Comparison of ENCODE assay signal across 26 mouse cellular contexts in genomic region chr15:77482140-77482794, GRCm38 (mm10). TPM values are rescaled to one million over a fixed set of nuclear protein-coding genes. Genes with fewer than 3 reads are reported as not detected.
DNase-seq lines count a peak whose midpoint lies in the region; ATAC-seq lines count a peak whose summit lies in the region.
"Had no signal": no experiment of that assay in that cellular context is flagged by ENCODE, and none has a peak within 500 bp of the region (broad histone marks: within the 10 kb centered on the region; RNA-seq: fewer than 3 reads in every experiment).

No protein-coding gene starts in this region.

- no peaks in the 10 kb centered on the region for H3K36me3 ChIP-seq in kidney, embryonic 15.5 days
- no peaks in the 10 kb centered on the region for H3K36me3 ChIP-seq in intestine, embryonic 14.5 days (ENCODE audit: control insufficient read depth, insufficient read depth, low read length)
- no peaks in the 10 kb centered on the region for H3K36me3 ChIP-seq in intestine, embryonic 16.5 days (ENCODE audit: control insufficient read depth, insufficient read depth, low read length)
- H3K36me3 ChIP-seq: embryonic facial prominence, embryonic 10.5 days; forebrain, embryonic 10.5 days had no signal

- H3K4me3 ChIP-seq in kidney, embryonic 15.5 days (replicated peaks): no peak overlapping the region
- no peak overlapping the region for H3K4me3 ChIP-seq in intestine, embryonic 14.5 days (ENCODE audit: low read depth, low read length)
- no peak overlapping the region for H3K4me3 ChIP-seq in intestine, embryonic 16.5 days (ENCODE audit: low read length)
- H3K4me3 ChIP-seq: embryonic facial prominence, embryonic 10.5 days; forebrain, embryonic 10.5 days; gastrocnemius, adult 2 months had no signal

- no peaks in the 10 kb centered on the region for H3K4me1 ChIP-seq in kidney, embryonic 15.5 days
- no peaks in the 10 kb centered on the region for H3K4me1 ChIP-seq in intestine, embryonic 14.5 days (replicated peaks; ENCODE audit: control insufficient read depth, insufficient read depth, low read length)
- no peaks in the 10 kb centered on the region for H3K4me1 ChIP-seq in intestine, embryonic 16.5 days (ENCODE audit: control insufficient read depth, insufficient read depth, low read length)
- H3K4me1 ChIP-seq: embryonic facial prominence, embryonic 10.5 days; forebrain, embryonic 10.5 days had no signal

- ATAC-seq in kidney, embryonic 15.5 days (replicated peaks; ENCODE audit: low FRiP score): no peak
- ATAC-seq in intestine, embryonic 14.5 days (replicated peaks; ENCODE audit: low FRiP score, low TSS enrichment, low read depth): peak; percentile 76
- peak; percentile 96 for ATAC-seq in intestine, embryonic 16.5 days
- ATAC-seq in erythroid progenitor cell, adult 5-6 weeks (replicated peaks; ENCODE audit: low FRiP score, poor library complexity, severe bottlenecking): no peak
- ATAC-seq: activated CD4-positive, CD25-positive, alpha-beta regulatory T cell, adult 4 months; forebrain, embryonic 14.5 days; Patski had no signal

- H3K27ac ChIP-seq in kidney, embryonic 15.5 days: no peak overlapping the region
- H3K27ac ChIP-seq in intestine, embryonic 14.5 days (ENCODE audit: low read depth): 0 out of 2 replicates have a peak overlapping the region, but pooled peaks have one; percentile 47
- peak overlapping the region; percentile 81 for H3K27ac ChIP-seq in intestine, embryonic 16.5 days (ENCODE audit: low read length)
- H3K27ac ChIP-seq: embryonic facial prominence, embryonic 10.5 days; forebrain, embryonic 10.5 days; gastrocnemius, adult 2 months; hindbrain, embryonic 14.5 days had no signal

- H3K27me3 ChIP-seq in kidney, embryonic 15.5 days: no peaks in the 10 kb centered on the region
- no peaks in the 10 kb centered on the region for H3K27me3 ChIP-seq in intestine, embryonic 14.5 days (replicated peaks; ENCODE audit: control insufficient read depth, insufficient read depth, low read length)
- H3K27me3 ChIP-seq in intestine, embryonic 16.5 days (replicated peaks; ENCODE audit: control insufficient read depth, insufficient read depth, low read length): no peaks in the 10 kb centered on the region
- H3K27me3 ChIP-seq: Patski had no signal

- no peak overlapping the region for H3K4me2 ChIP-seq in kidney, embryonic 15.5 days
- no peak overlapping the region for H3K4me2 ChIP-seq in intestine, embryonic 14.5 days (ENCODE audit: low read length)
- peak overlapping the region; percentile 26; the same call in 1 of the 2 replicates for H3K4me2 ChIP-seq in intestine, embryonic 16.5 days (ENCODE audit: low read depth, low read length)
- H3K4me2 ChIP-seq: hindbrain, embryonic 14.5 days had no signal

- 77% methylated on average over 4 of the region's 4 CpGs for whole genome bisulfite sequencing in kidney, embryonic 15.5 days
- WGBS in intestine, embryonic 14.5 days: 71% methylated on average over 4 of the region's 4 CpGs
- 64% methylated on average over 4 of the region's 4 CpGs for WGBS in intestine, embryonic 16.5 days

- no peak overlapping the region for H3K9ac ChIP-seq in kidney, embryonic 15.5 days
- H3K9ac ChIP-seq in intestine, embryonic 14.5 days (ENCODE audit: low read length): no peak overlapping the region
- H3K9ac ChIP-seq in intestine, embryonic 16.5 days (ENCODE audit: low read depth, low read length): no peak overlapping the region
- H3K9ac ChIP-seq: hindbrain, embryonic 14.5 days had no signal

- no peaks in the 10 kb centered on the region for H3K9me3 ChIP-seq in kidney, embryonic 15.5 days (replicated peaks)
- H3K9me3 ChIP-seq in intestine, embryonic 14.5 days (ENCODE audit: control insufficient read depth, low read length): no peaks in the 10 kb centered on the region
- no peaks in the 10 kb centered on the region for H3K9me3 ChIP-seq in intestine, embryonic 16.5 days (ENCODE audit: control insufficient read depth, low read length)
- H3K9me3 ChIP-seq: embryonic facial prominence, embryonic 10.5 days; forebrain, embryonic 10.5 days had no signal

- DNase-seq in kidney, adult 18-20 months: peak; percentile 15
- no peak for DNase-seq in intestine, embryonic 14.5 days (ENCODE audit: low spot score)
- DNase-seq in kidney, postnatal 14 days: peak; percentile 36
- no peak for DNase-seq in cerebellum, adult 9-10 months
- no peak for DNase-seq in thymus, postnatal 0 days (ENCODE audit: low spot score)
- DNase-seq: adrenal gland, postnatal 14 days; cerebellum, adult 11-12 months; cerebellum, adult 9-11 months; gastrocnemius, adult 2 months; gastrocnemius, postnatal 25 days; heart, postnatal 10 days; heart, postnatal 4 days had no signal

RNA-seq across cellular contexts. Expression of gene Apol10a, which starts 5.4 kb away (rescaled TPM):
- not detected in 2 replicates for polyA plus RNA-seq in kidney, embryonic 15.5 days (2015; fragmentation: Nextera tagmentation; extraction: Ambion mirVana)
- 0.09 TPM in 1 of 2 replicates, not detected in the other for polyA plus RNA-seq in intestine, embryonic 14.5 days (2014; fragmentation: Nextera tagmentation; extraction: Ambion mirVana)
- polyA plus RNA-seq in intestine, embryonic 16.5 days (2015; fragmentation: Nextera tagmentation; extraction: Ambion mirVana): 0.21 and 0.23 TPM in 2 replicates
- polyA plus RNA-seq in thymus, postnatal 0 days (2015; fragmentation: Nextera tagmentation; extraction: Ambion mirVana): 0.05 TPM in 1 of 2 replicates, not detected in the other
- total RNA-seq in erythroid progenitor cell, adult 5-6 weeks (2015; ENCODE audit: low replicate concordance): 2.9 and 4.0 TPM in 2 replicates
- 3.1 and 7.3 TPM in 2 replicates for total RNA-seq in erythroid progenitor cell, adult 5-6 weeks (2017; ENCODE audit: low replicate concordance)
- total RNA-seq: adrenal gland, adult 18-20 months; adrenal gland, postnatal 14 days; CH12.LX; gastrocnemius, adult 2 months; gastrocnemius, postnatal 25 days; granulocyte monocyte progenitor cell, adult 5-6 weeks; heart, postnatal 10 days; heart, postnatal 4 days had no signal
- polyA plus RNA-seq: activated CD4-positive, CD25-positive, alpha-beta regulatory T cell, adult 4 months; embryonic facial prominence, embryonic 10.5 days; forebrain, embryonic 10.5 days; forebrain, embryonic 14.5 days; heart, embryonic 14.5 days; hindbrain, embryonic 14.5 days; Patski had no signal

RNA-seq across cellular contexts. Expression of gene Apol11a, which starts 25.8 kb away (rescaled TPM):
- not detected in 2 replicates for polyA plus RNA-seq in kidney, embryonic 15.5 days (2015; fragmentation: Nextera tagmentation; extraction: Ambion mirVana)
- not detected in 2 replicates for polyA plus RNA-seq in intestine, embryonic 14.5 days (2014; fragmentation: Nextera tagmentation; extraction: Ambion mirVana)
- polyA plus RNA-seq in intestine, embryonic 16.5 days (2015; fragmentation: Nextera tagmentation; extraction: Ambion mirVana): not detected in 2 replicates
- 0.09 and 0.27 TPM in 2 replicates for polyA plus RNA-seq in thymus, postnatal 0 days (2015; fragmentation: Nextera tagmentation; extraction: Ambion mirVana)
- 18.4 and 21.0 TPM in 2 replicates for total RNA-seq in erythroid progenitor cell, adult 5-6 weeks (2015; ENCODE audit: low replicate concordance)
- total RNA-seq in erythroid progenitor cell, adult 5-6 weeks (2017; ENCODE audit: low replicate concordance): 75.1 and 111 TPM in 2 replicates
- total RNA-seq: CH12.LX; gastrocnemius, adult 2 months; gastrocnemius, postnatal 25 days; granulocyte monocyte progenitor cell, adult 5-6 weeks; heart, postnatal 10 days; heart, postnatal 4 days had no signal
- polyA plus RNA-seq: embryonic facial prominence, embryonic 10.5 days; embryonic facial prominence, embryonic 14.5 days; forebrain, embryonic 10.5 days; forebrain, embryonic 14.5 days; heart, embryonic 14.5 days; hindbrain, embryonic 14.5 days had no signal

RNA-seq across cellular contexts. Expression of gene Apol7b, which starts 35.0 kb away (rescaled TPM):
- polyA plus RNA-seq in kidney, embryonic 15.5 days (2015; fragmentation: Nextera tagmentation; extraction: Ambion mirVana): 0.18 TPM in 1 of 2 replicates, not detected in the other
- polyA plus RNA-seq in intestine, embryonic 14.5 days (2014; fragmentation: Nextera tagmentation; extraction: Ambion mirVana): 0.43 TPM in 1 of 2 replicates, not detected in the other
- 0.28 TPM in 1 of 2 replicates, not detected in the other for polyA plus RNA-seq in intestine, embryonic 16.5 days (2015; fragmentation: Nextera tagmentation; extraction: Ambion mirVana)
- polyA plus RNA-seq in thymus, postnatal 0 days (2015; fragmentation: Nextera tagmentation; extraction: Ambion mirVana): 0.27 and 0.46 TPM in 2 replicates
- not detected in 2 replicates for total RNA-seq in erythroid progenitor cell, adult 5-6 weeks (2015; ENCODE audit: low replicate concordance)
- not detected in 2 replicates for total RNA-seq in erythroid progenitor cell, adult 5-6 weeks (2017; ENCODE audit: low replicate concordance)
- total RNA-seq: adrenal gland, adult 18-20 months; CH12.LX; granulocyte monocyte progenitor cell, adult 5-6 weeks; heart, postnatal 4 days had no signal
- polyA plus RNA-seq: embryonic facial prominence, embryonic 10.5 days; embryonic facial prominence, embryonic 14.5 days; forebrain, embryonic 10.5 days; forebrain, embryonic 14.5 days; heart, embryonic 14.5 days; hindbrain, embryonic 14.5 days; Patski had no signal

RNA-seq across cellular contexts. Expression of gene Apol7c, which starts 50.8 kb away (rescaled TPM):
- polyA plus RNA-seq in kidney, embryonic 15.5 days (2015; fragmentation: Nextera tagmentation; extraction: Ambion mirVana): not detected in 2 replicates
- 1.5 and 1.9 TPM in 2 replicates for polyA plus RNA-seq in intestine, embryonic 14.5 days (2014; fragmentation: Nextera tagmentation; extraction: Ambion mirVana)
- polyA plus RNA-seq in intestine, embryonic 16.5 days (2015; fragmentation: Nextera tagmentation; extraction: Ambion mirVana): 5.3 and 5.7 TPM in 2 replicates
- 11.8 and 13.3 TPM in 2 replicates for polyA plus RNA-seq in thymus, postnatal 0 days (2015; fragmentation: Nextera tagmentation; extraction: Ambion mirVana)
- total RNA-seq in erythroid progenitor cell, adult 5-6 weeks (2015; ENCODE audit: low replicate concordance): 6.1 TPM in 1 of 2 replicates, not detected in the other
- 0.26 TPM in 1 of 2 replicates, not detected in the other for total RNA-seq in erythroid progenitor cell, adult 5-6 weeks (2017; ENCODE audit: low replicate concordance)
- total RNA-seq: adrenal gland, adult 18-20 months; adrenal gland, postnatal 14 days; CH12.LX; gastrocnemius, adult 2 months; gastrocnemius, postnatal 25 days; heart, postnatal 10 days; heart, postnatal 4 days had no signal
- polyA plus RNA-seq: activated CD4-positive, CD25-positive, alpha-beta regulatory T cell, adult 4 months; embryonic facial prominence, embryonic 10.5 days; embryonic facial prominence, embryonic 14.5 days; forebrain, embryonic 10.5 days; forebrain, embryonic 14.5 days; heart, embryonic 14.5 days; hindbrain, embryonic 14.5 days; Patski had no signal

Comparison
In these comparisons a context has a peak if more than half of its experiments do, and no peak if none do; other contexts are left out.
1. DNase-seq: peak in kidney, adult 18-20 months (single experiment) and kidney, postnatal 14 days (single experiment); none in intestine, embryonic 14.5 days (single experiment), cerebellum, adult 9-10 months (single experiment) and thymus, postnatal 0 days (single experiment).
2. ATAC-seq: peak in intestine, embryonic 14.5 days (single experiment) and intestine, embryonic 16.5 days (single experiment); none in kidney, embryonic 15.5 days (single experiment) and erythroid progenitor cell, adult 5-6 weeks (single experiment).